Mouse (Mus musculus): Measurements from ENCODE around the gene Ilf2.

Ilf2 gene

GRCm38 (mm10) chr3:90462579-90462978 lies 13.3 kb upstream of the Ilf2 start:
- no peak for DNase-seq (ENCODE audit: low spot score)

- no peak for DNase-seq (ENCODE audit: low spot score)
Measured at GRCm38 (mm10) chr3:90464552-90465080, 11.3 kb upstream of the Ilf2 start.

GRCm38 (mm10) chr3:90465081-90465685 lies 10.7 kb upstream of the Ilf2 start:
- no peak for DNase-seq (ENCODE audit: low spot score)

- DNase-seq (ENCODE audit: low spot score) = no peak
Measured at GRCm38 (mm10) chr3:90465686-90466310, 10.1 kb upstream of the Ilf2 start, which contains the start of gene Npr1. Npr1 (minus strand) TSS chr3:90465866.

- DNase-seq (ENCODE audit: low spot score) = no peak
Measured at GRCm38 (mm10) chr3:90466311-90466766, 9.6 kb upstream of the Ilf2 start.

GRCm38 (mm10) chr3:90467618-90468300 lies 8.2 kb upstream of the Ilf2 start:
- DNase-seq (ENCODE audit: low spot score) = no peak

GRCm38 (mm10) chr3:90472213-90472612 lies 3.7 kb upstream of the Ilf2 start:
- no peak for DNase-seq (ENCODE audit: low spot score)

- no peak for DNase-seq (ENCODE audit: low spot score)
Measured at GRCm38 (mm10) chr3:90475151-90475830, 635 bp upstream of the Ilf2 start.

- no peak for DNase-seq (ENCODE audit: low spot score)
Measured at GRCm38 (mm10) chr3:90486998-90487397, 11.1 kb downstream of the Ilf2 start.

- no peak for DNase-seq (ENCODE audit: low spot score)
Measured at GRCm38 (mm10) chr3:90488576-90488975, 12.7 kb downstream of the Ilf2 start.

- peak; percentile 93 for DNase-seq (ENCODE audit: low spot score)
Measured at GRCm38 (mm10) chr3:90490696-90491256, 14.8 kb downstream of the Ilf2 start, which contains the start of gene Snapin. Snapin (minus strand) TSS chr3:90491033.

GRCm38 (mm10) chr3:90491350-90491749 lies 15.4 kb downstream of the Ilf2 start:
- no peak for DNase-seq (ENCODE audit: low spot score)

- DNase-seq (ENCODE audit: low spot score) = no peak
Measured at GRCm38 (mm10) chr3:90493831-90494540, 18.1 kb downstream of the Ilf2 start.

GRCm38 (mm10) chr3:90495850-90496525 lies 20.1 kb downstream of the Ilf2 start:
- no peak for DNase-seq (ENCODE audit: low spot score)

- no peak for DNase-seq (ENCODE audit: low spot score)
Measured at GRCm38 (mm10) chr3:90497597-90497996, 21.7 kb downstream of the Ilf2 start.

GRCm38 (mm10) chr3:90503444-90503843 lies 27.5 kb downstream of the Ilf2 start:
- no peak for DNase-seq (ENCODE audit: low spot score)

- no peak for DNase-seq (ENCODE audit: low spot score)
Measured at GRCm38 (mm10) chr3:90505216-90505615, 29.3 kb downstream of the Ilf2 start.

GRCm38 (mm10) chr3:90506362-90506761 lies 30.4 kb downstream of the Ilf2 start:
- no peak for DNase-seq (ENCODE audit: low spot score)

- no peak for DNase-seq (ENCODE audit: low spot score)
Measured at GRCm38 (mm10) chr3:90508287-90508949, 32.5 kb downstream of the Ilf2 start.

All from left cerebral cortex, adult 11 months (tissue).